Mouse (Mus musculus): ENCODE measurements around the gene Coq5.

Coq5 gene

GRCm38 (mm10) chr5:115312816-115313667 lies 33.6 kb downstream of the Coq5 start:
- no peak for DNase-seq (ENCODE audit: low spot score in 2 of 2)

GRCm38 (mm10) chr5:115313668-115313943 lies 34.1 kb downstream of the Coq5 start:
- DNase-seq (ENCODE audit: low spot score in 2 of 2): peak in 1 of 2 experiments; percentile 11

DNA sequence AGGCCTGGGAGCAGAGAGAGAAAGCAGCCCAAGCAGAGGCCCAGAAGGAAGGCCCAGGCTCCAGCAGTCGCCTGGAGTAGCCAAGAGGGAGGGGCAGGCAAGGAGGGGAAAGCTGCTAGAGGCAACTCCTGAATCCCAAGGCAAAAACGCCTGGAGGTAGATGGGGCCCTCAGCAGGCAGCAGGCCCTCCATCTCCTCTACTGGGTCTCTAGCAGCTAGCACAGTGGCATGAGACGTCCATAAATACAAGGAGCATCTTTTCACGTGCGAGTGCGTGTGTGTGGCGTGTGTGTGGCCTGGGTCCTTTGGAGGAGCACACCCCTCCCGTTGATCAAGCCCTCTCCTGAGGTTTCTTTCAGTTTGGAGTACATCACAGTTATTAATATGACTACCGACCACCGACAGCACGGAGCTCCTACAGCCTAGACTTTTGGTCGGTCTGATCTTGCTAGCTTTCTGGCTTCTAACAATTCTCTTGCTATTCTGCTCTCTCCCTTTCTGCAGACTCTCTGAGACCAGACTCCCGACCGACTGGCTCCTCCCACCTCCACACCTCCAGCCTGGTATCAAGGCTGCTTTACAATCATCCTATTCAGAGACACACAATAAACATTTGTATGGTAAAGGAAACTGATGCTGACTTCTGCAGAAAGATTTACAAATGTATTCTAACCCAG lies 37.6 kb downstream of the Coq5 start:
- no peak for DNase-seq (ENCODE audit: low spot score in 2 of 2)

- DNase-seq (ENCODE audit: low spot score in 2 of 2): no peak
These were observed 38.3 kb downstream of the Coq5 start for GRCm38 (mm10) chr5:115317645-115318328.

DNA sequence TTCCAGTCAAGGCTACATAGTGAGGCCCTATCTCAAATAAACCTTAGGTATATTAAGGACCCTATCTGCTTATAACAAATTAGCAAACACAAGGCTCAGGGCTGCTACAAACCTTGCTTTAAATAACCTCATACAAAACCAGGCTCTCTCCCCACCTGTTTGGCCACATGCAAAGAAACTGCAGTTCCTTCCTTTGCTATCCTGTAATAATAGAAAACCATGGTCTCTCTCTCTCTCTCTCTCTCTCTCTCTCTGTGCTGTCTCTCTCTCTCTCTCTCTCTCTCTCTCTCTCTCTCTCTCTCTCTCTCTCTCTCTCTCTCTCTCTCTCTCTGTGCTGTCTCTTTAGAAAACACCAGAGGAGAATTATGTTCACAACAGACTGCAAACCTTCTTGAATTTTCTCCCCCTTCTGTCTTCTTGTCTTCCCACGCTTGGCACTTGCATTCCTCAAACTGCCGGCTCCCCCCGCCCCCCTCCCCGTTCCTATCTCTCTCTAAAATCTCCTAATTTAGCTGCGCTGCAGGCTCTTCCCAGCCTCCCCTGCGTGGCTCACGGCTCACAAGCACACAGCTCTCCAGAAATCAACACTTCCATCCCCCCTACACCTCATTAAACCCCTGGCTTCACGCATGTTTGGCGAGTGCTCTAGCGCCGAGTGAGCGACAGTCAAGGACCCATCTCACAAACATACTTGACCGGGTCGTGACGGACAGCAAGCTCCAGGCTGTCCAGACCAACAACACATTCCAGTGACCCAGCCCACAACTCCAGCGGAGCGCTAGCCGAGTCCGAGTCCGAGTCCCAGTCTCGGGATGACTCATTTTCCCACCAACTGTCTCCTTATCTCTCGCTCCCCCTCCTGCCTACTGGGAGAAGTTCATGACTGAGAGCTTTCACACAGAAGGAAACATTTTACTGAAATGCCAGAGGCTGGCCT lies 39.8 kb downstream of the Coq5 start:
- no peak for DNase-seq (ENCODE audit: low spot score in 2 of 2)

- DNase-seq (ENCODE audit: low spot score in 2 of 2): peak in 1 of 2 experiments; percentile 13
These were observed 46.9 kb downstream of the Coq5 start for GRCm38 (mm10) chr5:115326256-115326831.

DNA sequence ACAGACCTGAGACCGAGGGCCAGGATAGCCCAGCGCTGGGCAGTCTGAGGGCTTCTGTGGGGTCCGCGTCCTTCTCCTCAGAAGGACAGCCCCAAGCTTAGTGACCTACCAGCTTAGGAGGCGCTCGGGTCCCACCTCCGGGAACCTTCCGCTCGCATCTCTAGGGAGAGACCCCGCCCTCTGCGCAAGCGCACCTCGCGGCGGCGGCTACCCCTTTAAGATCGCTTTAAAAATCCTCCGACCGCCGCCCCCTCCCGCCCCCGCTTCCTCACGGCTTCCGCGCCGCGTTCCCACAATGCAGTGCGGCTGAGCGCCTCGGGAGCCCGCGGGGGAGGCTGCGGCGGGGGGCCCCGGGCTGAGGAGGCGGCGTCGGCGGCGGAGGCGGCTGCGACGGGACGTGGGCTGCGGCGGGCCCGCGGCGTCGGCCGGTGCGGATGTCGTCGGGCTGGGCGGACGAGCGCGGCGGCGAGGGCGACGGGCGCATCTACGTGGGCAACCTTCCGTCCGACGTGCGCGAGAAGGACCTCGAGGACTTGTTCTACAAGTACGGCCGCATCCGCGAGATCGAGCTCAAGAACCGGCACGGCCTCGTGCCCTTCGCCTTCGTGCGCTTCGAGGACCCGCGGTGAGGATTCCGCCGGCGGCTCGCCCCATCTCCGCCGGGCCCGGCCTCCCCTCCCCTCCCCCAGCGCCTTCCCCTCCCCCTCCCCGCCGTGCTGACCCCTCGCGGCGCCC lies 47.6 kb downstream of the Coq5 start, which contains the start of gene Srsf9:
TSS of gene Srsf9 (plus strand) at position 303 of the 735 bp plus-strand sequence.
- DNase-seq (ENCODE audit: low spot score in 2 of 2): peak; percentile 90 to 93

GRCm38 (mm10) chr5:115327610-115328548 lies 48.4 kb downstream of the Coq5 start:
- DNase-seq (ENCODE audit: low spot score in 2 of 2): peak; percentile 4 to 22

DNA sequence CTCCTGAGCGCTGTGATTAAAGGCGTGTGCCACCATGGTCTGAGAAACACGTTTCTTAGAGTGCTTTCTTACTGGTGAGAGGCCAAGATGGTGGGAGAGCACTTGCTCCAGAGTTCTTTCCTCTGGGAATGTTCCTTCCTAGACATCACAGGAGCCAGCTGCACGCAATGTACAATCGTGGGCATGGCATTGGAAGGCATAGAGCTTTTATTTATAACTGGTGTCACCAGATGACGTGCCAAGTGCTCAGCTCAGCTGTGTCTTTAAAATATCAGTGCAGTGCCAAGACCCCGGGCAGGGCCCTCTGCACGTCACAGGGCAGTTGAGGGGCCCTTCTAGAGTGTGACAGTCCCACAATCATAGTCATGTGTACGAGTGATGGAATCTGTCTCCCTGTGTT lies 51.5 kb downstream of the Coq5 start:
- no peak for DNase-seq (ENCODE audit: low spot score in 2 of 2)

GRCm38 (mm10) chr5:115333626-115334025 lies 54.2 kb downstream of the Coq5 start:
- DNase-seq (ENCODE audit: low spot score in 2 of 2): no peak

GRCm38 (mm10) chr5:115340007-115340406 lies 60.5 kb downstream of the Coq5 start:
- no peak for DNase-seq (ENCODE audit: low spot score in 2 of 2)

DNA sequence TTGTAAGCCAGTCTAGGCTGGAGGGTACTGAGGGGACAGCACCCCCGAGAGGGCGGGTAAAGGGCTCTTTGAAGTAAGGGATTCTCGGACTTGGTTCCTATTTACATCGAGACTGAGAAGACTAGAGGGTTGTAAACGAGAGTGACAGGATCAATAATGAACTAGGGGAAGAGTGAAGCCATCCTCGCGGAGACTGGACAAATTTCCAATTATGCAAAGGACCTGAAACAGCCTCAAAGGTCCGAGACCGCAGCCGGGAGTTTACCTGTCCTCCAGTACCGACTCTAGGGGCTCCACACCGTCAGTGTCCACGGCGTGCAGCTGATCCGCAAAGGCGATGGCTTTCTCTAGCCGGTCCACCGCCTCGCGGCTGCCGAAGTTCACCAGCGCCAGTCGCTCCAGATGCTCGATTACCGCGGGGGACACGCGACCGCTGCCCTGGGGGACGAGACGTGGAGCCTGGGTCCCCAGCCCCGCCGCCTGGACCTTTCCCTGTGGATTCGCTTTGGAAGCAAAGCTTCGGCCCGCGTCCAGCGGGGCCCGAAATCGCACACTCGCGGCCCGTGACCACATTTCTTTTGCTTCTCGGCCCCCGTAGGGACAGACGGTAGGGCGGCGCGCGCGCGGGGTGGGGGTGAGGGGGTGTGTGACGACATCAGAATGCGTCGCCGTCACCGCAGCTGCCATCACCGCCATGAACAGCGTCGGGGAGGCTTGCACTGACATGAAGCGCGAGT lies 61.3 kb downstream of the Coq5 start, which contains the start of the genes Gatc and Triap1:
TSS of gene Gatc (minus strand) at position 602 of the 737 bp plus-strand sequence.
TSS of gene Triap1 (plus strand) at position 649 of the 737 bp plus-strand sequence.
- peak; percentile 81 to 86 for DNase-seq (ENCODE audit: low spot score in 2 of 2)

DNA sequence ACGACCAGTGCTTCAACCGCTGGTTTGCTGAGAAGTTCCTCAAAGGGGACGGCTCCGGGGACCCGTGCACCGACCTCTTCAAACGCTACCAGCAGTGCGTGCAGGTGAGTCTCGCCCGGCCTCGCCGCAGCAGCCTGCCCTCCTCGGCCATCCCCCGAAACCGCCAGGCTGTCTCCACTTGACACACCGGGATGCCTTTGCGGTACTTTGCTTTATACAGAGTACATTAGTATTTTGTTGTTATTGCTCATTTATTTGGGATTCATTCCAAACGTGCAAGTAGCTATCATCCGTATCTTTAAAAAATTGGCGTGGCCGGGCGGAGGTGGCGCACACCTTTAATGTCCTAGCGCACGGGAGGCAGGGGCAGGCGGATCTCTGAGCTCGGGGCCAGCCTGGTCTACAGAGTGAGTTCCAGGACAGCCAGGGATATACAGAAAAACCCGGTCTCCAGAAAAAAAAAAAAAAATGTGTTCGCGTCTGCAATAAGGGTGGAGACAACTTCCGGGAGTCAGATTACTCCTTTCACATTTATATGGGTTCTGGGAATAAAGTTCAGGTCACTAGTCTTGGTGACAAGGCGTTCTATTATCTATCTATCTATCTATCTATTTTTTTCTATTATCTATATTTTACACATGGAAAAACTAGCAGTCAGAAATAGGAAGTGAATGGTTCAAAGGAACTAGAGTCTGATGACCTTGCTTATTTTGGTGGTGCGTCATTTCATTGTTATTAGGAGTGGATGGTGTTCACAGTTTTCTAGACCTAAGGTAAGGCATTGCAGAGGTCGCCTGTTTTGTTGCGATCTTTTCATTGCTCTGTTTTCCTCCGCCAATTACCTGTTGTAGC lies 62.1 kb downstream of the Coq5 start:
- DNase-seq (ENCODE audit: low spot score in 2 of 2): no peak

Data from natural killer cell, adult 2 months (primary cell).